Comparison of ENCODE assay signal across 29 mouse cellular contexts in the genomic region with DNA sequence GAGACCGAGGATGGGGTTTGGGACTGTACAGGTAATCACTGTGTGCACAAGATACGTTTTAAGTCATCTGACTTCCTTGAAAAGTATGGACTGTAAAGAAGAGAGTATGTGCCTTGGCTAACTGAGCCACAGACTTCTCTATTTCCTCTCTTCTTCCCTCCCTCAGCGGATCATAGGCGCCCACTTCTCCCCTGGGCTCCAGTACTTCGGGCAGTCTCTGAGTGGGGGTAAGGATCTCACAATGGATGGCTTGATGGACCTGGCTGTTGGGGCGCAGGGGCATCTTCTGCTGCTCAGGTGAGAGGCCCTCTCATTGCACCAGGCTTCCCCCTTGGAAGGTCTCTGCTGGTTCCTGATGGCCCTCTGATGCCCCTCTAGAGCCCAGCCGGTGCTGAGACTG. TPM values are rescaled to one million over a fixed set of nuclear protein-coding genes. Genes with fewer than 3 reads are reported as not detected.
DNase-seq lines count a peak whose midpoint lies in the region; TF ChIP-seq lines count a peak whose summit lies in the region.
"Had no signal": no experiment of that assay in that cellular context is flagged by ENCODE, and none has a peak within 500 bp of the region (broad histone marks: within the 10 kb centered on the region; RNA-seq: fewer than 3 reads in every experiment).

No protein-coding gene starts in this region.

- no peak for TF ChIP-seq CTCF in lung, adult 2 months (IDR thresholded peaks at IDR 0.05; ENCODE audit: insufficient read depth, low read length)

- DNase-seq in heart, adult 11 months, result peak; percentile 63
- DNase-seq in heart, postnatal 14 days, result no peak
- DNase-seq in lung, postnatal 10 days, result peak; percentile 0
- DNase-seq in lung, adult 2 months, result no peak
- DNase-seq in urinary bladder, adult 2 months (ENCODE audit: low spot score), result peak; percentile 2
- no peak for DNase-seq in urinary bladder, adult 18-20 months (ENCODE audit: low spot score in 2 of 2)
- DNase-seq: adrenal gland, adult 2 months; adrenal gland, postnatal 10 days; adrenal gland, postnatal 25 days; cerebellum, adult 11 months; cerebellum, adult 18-20 months; cerebellum, adult 8-10 months; cerebellum, adult 9-11 months; cerebellum, postnatal 14 days; cerebellum, postnatal 36 days; embryo, embryonic 11 days had no signal

- no peak for TF ChIP-seq POLR2A in lung, adult 2 months (IDR thresholded peaks at IDR 0.05; ENCODE audit: borderline replicate concordance, extremely low read depth, low read depth, low read length)

- H3K4me3 ChIP-seq in lung, adult 2 months (replicated peaks; ENCODE audit: extremely low read depth, low read depth, low read length), result no peak overlapping the region
- H3K4me3 ChIP-seq: embryonic facial prominence, embryonic 13.5 days; embryonic facial prominence, embryonic 15.5 days; erythroblast, embryonic 14.5 days; forebrain, embryonic 12.5 days had no signal

- intact Hi-C loops in heart, postnatal 14 days (cut with DNase I), result no loop called here

- 89% methylated on average over 7 of the region's 7 CpGs for WGBS in lung, adult 2 months

- no peaks in the 10 kb centered on the region for H3K4me1 ChIP-seq in lung, adult 2 months (ENCODE audit: control insufficient read depth, insufficient read depth, low read length)
- H3K4me1 ChIP-seq: embryonic facial prominence, embryonic 13.5 days; embryonic facial prominence, embryonic 15.5 days; forebrain, embryonic 12.5 days had no signal

RNA-seq across cellular contexts. Expression of gene Itgax, which starts 21.9 kb away (rescaled TPM):
- under 1 TPM; 0.19 to 0.59 TPM for total RNA-seq in heart, postnatal 14 days (2021)
- 20.6 and 25.0 TPM in 2 replicates for polyA plus RNA-seq in lung, adult 2 months (2012; rRNA removed)
- 3.4 and 3.8 TPM in 2 replicates for polyA plus RNA-seq in urinary bladder, adult 2 months (2012; rRNA removed)
- total RNA-seq: ES-E14 had no signal
- polyA plus RNA-seq: C2C12; embryonic facial prominence, embryonic 11.5 days; embryonic facial prominence, embryonic 13.5 days; erythroblast, embryonic 14.5 days; forebrain, embryonic 16.5 days had no signal

RNA-seq across cellular contexts. Expression of gene Gm49368, which starts 45.0 kb away (rescaled TPM):
- total RNA-seq in heart, postnatal 14 days (2021), result not detected
- polyA plus RNA-seq in lung, adult 2 months (2012; rRNA removed), result 0.07 and 0.12 TPM in 2 replicates
- 0.04 TPM in 1 of 2 replicates, not detected in the other for polyA plus RNA-seq in urinary bladder, adult 2 months (2012; rRNA removed)
- total RNA-seq: adrenal gland, adult 2 months; adrenal gland, postnatal 25 days; adrenal gland, postnatal 4 days; common myeloid progenitor, adult 5-6 weeks; ES-E14; MEL had no signal
- polyA plus RNA-seq: adrenal gland, adult 2 months; brain, embryonic 14.5 days; C2C12; embryonic facial prominence, embryonic 11.5 days; embryonic facial prominence, embryonic 13.5 days; embryonic facial prominence, embryonic 15.5 days; erythroblast, embryonic 14.5 days; forebrain, embryonic 12.5 days; forebrain, embryonic 14.5 days; forebrain, embryonic 16.5 days had no signal

RNA-seq across cellular contexts. Expression of gene Itgam, which starts 45.0 kb away (rescaled TPM):
- 1 to 10 TPM; 4.5 to 5.7 TPM for total RNA-seq in heart, postnatal 14 days (2021)
- 25.2 and 27.6 TPM in 2 replicates for polyA plus RNA-seq in lung, adult 2 months (2012; rRNA removed)
- polyA plus RNA-seq in urinary bladder, adult 2 months (2012; rRNA removed), result 7.9 and 9.1 TPM in 2 replicates
- total RNA-seq: MEL had no signal
- polyA plus RNA-seq: C2C12 had no signal

RNA-seq across cellular contexts. Expression of gene Itgad, which starts 46.7 kb away (rescaled TPM):
- under 1 TPM in 1 of 2 experiments, not detected in 1; 0.17 TPM for total RNA-seq in heart, postnatal 14 days (2021)
- 0.50 and 0.56 TPM in 2 replicates for polyA plus RNA-seq in lung, adult 2 months (2012; rRNA removed)
- 0.09 and 0.39 TPM in 2 replicates for polyA plus RNA-seq in urinary bladder, adult 2 months (2012; rRNA removed)
- total RNA-seq: adrenal gland, postnatal 25 days; common myeloid progenitor, adult 5-6 weeks; ES-E14; MEL had no signal
- polyA plus RNA-seq: brain, embryonic 14.5 days; C2C12; embryonic facial prominence, embryonic 11.5 days; embryonic facial prominence, embryonic 13.5 days; embryonic facial prominence, embryonic 15.5 days; erythroblast, embryonic 14.5 days; forebrain, embryonic 12.5 days; forebrain, embryonic 14.5 days; forebrain, embryonic 16.5 days had no signal

Comparison
In these comparisons a context has a peak if more than half of its experiments do, and no peak if none do; other contexts are left out.
1. DNase-seq: peak in heart, adult 11 months (single experiment), lung, postnatal 10 days (single experiment) and urinary bladder, adult 2 months (single experiment); none in heart, postnatal 14 days (0 of 2), lung, adult 2 months (single experiment) and urinary bladder, adult 18-20 months (0 of 2).